Mouse (Mus musculus): Measurements from ENCODE around the gene Slc4a1.

GRCm38 (mm10) chr11:102405544-102406285 is 39.7 kb upstream of the Slc4a1 start:
- TF ChIP-seq CTCF (IDR thresholded peaks at IDR 0.05) (no peak), POLR2A (IDR thresholded peaks at IDR 0.05; ENCODE audit: insufficient read depth, low read depth, low read length) (no peak)

Data from heart, adult 2 months (tissue).